Mouse (Mus musculus) layer of hippocampus, postnatal 10 days (tissue): ENCODE measurements around the gene Acox3. TPM values are rescaled to one million over a fixed set of nuclear protein-coding genes. Genes with fewer than 3 reads are reported as not detected.

Experiments
- DNase-seq, 2 experiments: peaks; one replicate each; pipeline ENCODE4 v3.0.0; 2021; ENCODE audit warnings: low spot score in 2 of 2
- total RNA-seq, 2 experiments: library from RNA; stranded (reverse); gene quantifications; 2 replicates each; pipeline ENCODE4 v1.2.3; 2021

Acox3 gene
- total RNA-seq, 2 experiments from 2014 or later: 26.8 to 31.6 TPM

DNA sequence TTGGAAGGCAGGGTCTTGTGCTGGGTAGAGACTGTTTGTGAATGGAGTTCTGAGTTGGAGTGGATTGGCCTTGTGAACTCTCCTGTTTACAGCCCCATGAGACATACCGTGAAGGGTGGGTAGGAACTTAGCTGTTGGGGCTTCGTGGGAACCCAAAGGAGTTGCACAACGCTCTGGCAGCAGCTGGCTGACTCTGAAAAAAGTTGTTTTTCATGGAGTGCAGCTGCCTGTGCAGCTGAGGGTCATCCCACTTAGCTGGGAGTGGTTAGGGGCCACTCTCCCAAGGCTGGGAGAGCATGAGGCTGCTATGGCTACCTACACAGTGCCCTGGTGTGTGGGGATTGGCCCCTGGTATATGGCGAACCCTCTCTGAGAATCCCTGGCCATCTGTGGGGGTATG is 64.7 kb downstream of the Acox3 start:
- DNase-seq: no peak

GRCm38 (mm10) chr5:35648230-35648629 is 65.4 kb downstream of the Acox3 start:
- DNase-seq: no peak

- DNase-seq: no peak
Measured at GRCm38 (mm10) chr5:35652319-35652718, 69.5 kb downstream of the Acox3 start.

- DNase-seq: no peak
Measured at GRCm38 (mm10) chr5:35652872-35653271, 70.0 kb downstream of the Acox3 start.

DNA sequence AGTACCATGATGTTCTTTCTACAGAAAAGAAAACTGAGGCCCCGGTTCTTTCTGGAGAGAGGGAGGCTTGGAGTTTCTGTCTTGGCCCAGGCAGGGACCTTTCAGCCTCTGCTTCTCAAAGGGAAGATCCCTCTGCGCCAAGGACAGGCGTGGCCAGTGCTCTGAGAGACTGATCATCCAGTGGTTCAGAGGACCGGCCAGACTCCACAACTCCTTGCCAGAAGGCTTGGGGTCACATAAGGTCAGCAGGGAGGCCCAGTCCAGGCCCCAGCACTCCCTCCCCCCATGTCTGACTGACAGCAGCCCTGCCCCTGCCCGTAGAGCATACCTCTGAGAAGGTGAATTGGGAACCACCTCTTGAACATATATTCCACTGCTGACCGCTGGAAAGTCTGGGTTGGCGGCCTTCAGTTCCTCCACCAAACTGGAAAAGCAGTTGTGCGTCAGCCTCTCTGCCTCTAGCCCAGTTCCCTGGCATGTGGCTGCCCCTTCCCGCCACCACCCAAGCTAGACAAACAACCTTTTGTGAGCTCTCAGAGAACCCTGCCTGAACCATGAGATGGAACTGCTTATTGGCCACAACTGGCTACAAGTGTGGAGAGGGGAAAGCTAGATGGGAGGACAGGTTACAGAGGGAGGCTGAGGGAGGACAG is 71.0 kb downstream of the Acox3 start:
- DNase-seq: no peak

DNA sequence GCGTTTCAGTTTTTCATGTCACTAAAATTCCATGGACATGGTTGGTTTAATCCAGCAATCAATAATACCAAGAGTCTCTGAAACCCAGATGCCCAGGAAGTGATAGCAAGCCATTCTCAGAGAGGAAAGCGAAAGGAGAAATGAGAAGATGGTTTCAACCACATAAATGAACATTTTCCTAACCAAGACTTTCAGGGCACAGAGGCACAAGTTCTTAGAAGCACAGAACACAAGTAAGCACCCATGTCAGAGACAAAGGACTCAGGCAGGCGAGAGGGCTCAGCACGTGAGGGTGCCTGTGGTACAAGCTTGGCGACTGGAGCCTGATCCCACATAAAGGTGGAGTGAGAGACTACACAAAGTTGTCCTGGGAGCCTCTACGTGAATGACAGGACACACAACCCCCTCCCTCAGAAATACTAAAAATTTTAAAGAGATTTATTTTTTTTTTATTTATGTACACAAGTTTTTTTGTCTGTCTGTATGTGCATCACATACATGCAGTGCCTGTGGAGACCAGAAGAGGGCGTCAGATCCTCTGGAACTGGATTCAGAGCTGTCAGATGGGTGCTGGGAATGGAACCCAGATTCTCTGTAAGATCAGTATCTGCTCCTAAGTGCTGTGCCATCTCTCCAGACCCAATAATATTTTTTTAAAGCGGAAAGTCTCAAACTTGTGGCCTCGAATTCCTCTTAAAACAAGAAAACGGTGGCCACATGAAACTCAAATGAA is 73.1 kb downstream of the Acox3 start:
- no peak for DNase-seq

DNA sequence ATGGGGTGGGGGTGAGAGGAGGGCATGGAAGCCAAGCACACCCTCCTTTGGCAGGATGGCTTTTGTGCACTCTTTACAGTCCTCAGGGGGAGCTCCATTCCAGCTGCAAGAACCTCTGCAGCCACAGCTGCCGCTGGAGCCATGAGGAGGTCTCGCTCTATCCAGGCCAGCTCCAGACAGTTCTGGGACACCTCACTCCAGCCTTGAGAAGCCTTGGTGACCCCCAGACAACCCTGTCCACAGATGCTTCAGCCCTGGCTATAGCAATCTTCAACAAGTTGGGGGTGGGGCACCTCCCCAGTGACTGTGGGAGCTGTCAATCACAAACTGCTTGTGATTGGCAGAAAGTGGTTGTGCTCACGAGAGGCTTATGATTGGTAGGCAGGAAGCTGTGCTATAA is 76.7 kb downstream of the Acox3 start:
- no peak for DNase-seq

DNA sequence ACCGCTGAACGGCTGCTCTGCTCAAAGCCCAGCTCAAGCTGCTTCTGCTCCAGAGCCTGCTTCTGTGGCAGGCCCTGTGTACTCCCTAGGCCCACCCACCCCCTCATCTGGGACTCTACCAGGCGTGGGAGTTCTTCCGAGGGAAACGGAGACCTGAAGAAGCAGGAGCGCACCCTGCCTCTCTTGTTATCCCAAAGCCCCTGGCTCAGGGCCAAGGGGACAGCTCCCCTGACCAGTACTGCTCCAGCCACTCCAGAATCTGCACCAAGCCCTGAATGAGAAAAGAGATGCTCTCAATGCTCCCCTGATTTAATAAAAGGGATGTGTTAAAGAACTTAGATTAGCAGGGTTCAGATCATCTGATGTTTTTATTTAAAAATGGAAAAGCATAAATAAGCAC is 78.4 kb downstream of the Acox3 start:
- DNase-seq: no peak

DNA sequence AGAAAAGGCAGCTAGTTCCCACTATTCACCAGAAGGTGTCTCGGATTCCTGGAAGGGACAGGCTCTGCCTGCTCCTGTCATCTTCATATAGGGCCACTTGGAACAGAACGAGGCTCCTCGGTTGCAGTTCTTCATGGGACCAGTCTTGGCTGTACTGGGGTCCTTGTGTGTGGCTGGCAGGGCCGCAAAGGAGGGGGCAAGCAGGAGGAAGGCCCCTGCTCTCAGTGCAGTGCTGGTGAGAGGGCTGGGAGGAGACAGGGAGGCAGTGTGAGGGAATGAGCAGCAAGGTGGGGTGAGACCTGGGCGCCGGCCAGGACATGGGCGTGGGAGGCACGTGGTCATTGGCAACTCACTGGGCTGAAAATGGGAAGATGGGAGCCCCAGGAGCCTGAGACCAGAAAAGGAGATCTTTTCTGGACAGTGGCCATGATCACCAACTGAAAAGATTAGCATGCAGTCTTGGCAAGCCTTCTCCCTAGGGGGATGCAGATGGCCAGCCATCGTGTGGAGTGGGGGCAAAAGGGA is 79.2 kb downstream of the Acox3 start:
- no peak for DNase-seq

Other genes starting within 250 kb of the Acox3 start
- not detected for gene Hmx1, start 193.9 kb upstream of the Acox3 start, total RNA-seq
- gene Cpz, start 57.3 kb upstream of the Acox3 start, total RNA-seq: 1 to 10 TPM; 1.3 to 1.6 TPM
- 1 to 10 TPM; 8.3 to 9.5 TPM for gene Trmt44, start 8.0 kb upstream of the Acox3 start, total RNA-seq
- 10 to 100 TPM; 15.4 to 18.2 TPM for gene Htra3, start 96.7 kb downstream of the Acox3 start, total RNA-seq
- gene Sh3tc1, start 156.9 kb downstream of the Acox3 start, total RNA-seq: 1 to 10 TPM; 2.5 TPM
- gene Ablim2, start 174.8 kb downstream of the Acox3 start, total RNA-seq: 10 to 100 TPM; 66.2 to 73.0 TPM